Mouse (Mus musculus) testis, postnatal 14 days (tissue): ENCODE results near the gene Gm20388.

ENCODE experiments used
- DNase-seq: peaks from one replicate; pipeline ENCODE4 v3.0.0; 2021; ENCODE audit warnings: low spot score

Gm20388 gene

GRCm38 (mm10) chr8:122961458-122961857 is 3050.8 kb downstream of the Gm20388 start:
- no peak for DNase-seq

GRCm38 (mm10) chr8:122962046-122962445 is 3051.4 kb downstream of the Gm20388 start:
- no peak for DNase-seq

GRCm38 (mm10) chr8:122966638-122967037 is 3056.0 kb downstream of the Gm20388 start:
- DNase-seq: no peak

- no peak for DNase-seq
These were observed 3057.5 kb downstream of the Gm20388 start for GRCm38 (mm10) chr8:122968145-122968544.

- DNase-seq: no peak
These were observed 3059.5 kb downstream of the Gm20388 start for GRCm38 (mm10) chr8:122969964-122970620.

- DNase-seq: no peak
These were observed 3065.4 kb downstream of the Gm20388 start for GRCm38 (mm10) chr8:122976046-122976445.

- DNase-seq: no peak
These were observed 3068.8 kb downstream of the Gm20388 start for GRCm38 (mm10) chr8:122979424-122979823.

GRCm38 (mm10) chr8:122979865-122980509 is 3069.3 kb downstream of the Gm20388 start:
- no peak for DNase-seq

GRCm38 (mm10) chr8:122981646-122982045 is 3071.0 kb downstream of the Gm20388 start:
- no peak for DNase-seq

GRCm38 (mm10) chr8:122983178-122983942 is 3072.7 kb downstream of the Gm20388 start:
- no peak for DNase-seq

GRCm38 (mm10) chr8:122984175-122984574 is 3073.5 kb downstream of the Gm20388 start:
- no peak for DNase-seq

GRCm38 (mm10) chr8:122986501-122987184 is 3076.0 kb downstream of the Gm20388 start:
- DNase-seq: no peak

- DNase-seq: no peak
These were observed 3076.6 kb downstream of the Gm20388 start for GRCm38 (mm10) chr8:122987255-122987654.

- DNase-seq: no peak
These were observed 3078.3 kb downstream of the Gm20388 start for GRCm38 (mm10) chr8:122988955-122989354.

- no peak for DNase-seq
These were observed 3079.3 kb downstream of the Gm20388 start for GRCm38 (mm10) chr8:122989976-122990375.

- DNase-seq: no peak
These were observed 3080.7 kb downstream of the Gm20388 start for GRCm38 (mm10) chr8:122991368-122991767.

- DNase-seq: no peak
These were observed 3081.7 kb downstream of the Gm20388 start for GRCm38 (mm10) chr8:122992296-122992695.

GRCm38 (mm10) chr8:122993031-122993430 is 3082.4 kb downstream of the Gm20388 start:
- no peak for DNase-seq

GRCm38 (mm10) chr8:122993740-122994139 is 3083.1 kb downstream of the Gm20388 start:
- DNase-seq: no peak

- no peak for DNase-seq
These were observed 3087.3 kb downstream of the Gm20388 start for GRCm38 (mm10) chr8:122997963-122998362.

- DNase-seq: no peak
These were observed 3089.7 kb downstream of the Gm20388 start for GRCm38 (mm10) chr8:123000311-123000710.
